Mouse (Mus musculus) limb, embryonic 14.5 days (tissue): Measurements from ENCODE around the gene Dmrtc1a. TPM values are rescaled to one million over a fixed set of nuclear protein-coding genes. Genes with fewer than 3 reads are reported as not detected.
"Not testable (repeated sequence)": the region's sequence is repeated elsewhere in the genome, so short reads cannot be mapped to it uniquely, and the experiment has no call there.

ENCODE experiments used
- ATAC-seq: fragments of 200-750 bp; cut with Nextera tagmentation; 2 replicates; pipeline ENCODE4 v1.8.0; 2017; ENCODE audit warnings: low read depth, moderate number of reproducible peaks, moderate TSS enrichment; ENCODE audit not compliant: low FRiP score
- DNase-seq: peaks from one replicate; pipeline ENCODE4 v3.0.0-alpha.2; 2015; ENCODE audit warnings: low spot score
- H3K27ac ChIP-seq: fragments of 300-500 bp; sonication (generic); replicated peaks from 2 replicates; pipeline ENCODE4 v1.5.1; 2014; ENCODE audit warnings: low read depth, mild to moderate bottlenecking, low read length, moderate library complexity, mixed read lengths
- H3K27me3 ChIP-seq: fragments of 300-500 bp; sonication (generic); 2 replicates; pipeline ENCODE4 v1.6.1; 2014; ENCODE audit warnings: low read length, mixed read lengths; ENCODE audit not compliant: control insufficient read depth, insufficient read depth
- H3K36me3 ChIP-seq: fragments of 300-500 bp; sonication (generic); 2 replicates; pipeline ENCODE4 v1.6.1; 2014; ENCODE audit warnings: mild to moderate bottlenecking, low read length, moderate library complexity, mixed read lengths; ENCODE audit not compliant: control insufficient read depth, insufficient read depth
- H3K4me1 ChIP-seq: fragments of 300-500 bp; sonication (generic); 2 replicates; pipeline ENCODE4 v1.6.1; 2014; ENCODE audit warnings: antibody characterized with exemption, low read length, mixed read lengths; ENCODE audit not compliant: control insufficient read depth, insufficient read depth
- H3K4me2 ChIP-seq: fragments of 300-500 bp; sonication (generic); replicated peaks from 2 replicates; pipeline ENCODE4 v1.6.1; 2014; ENCODE audit warnings: low read depth, mild to moderate bottlenecking, low read length, moderate library complexity; ENCODE audit not compliant: severe bottlenecking
- H3K4me3 ChIP-seq: fragments of 300-500 bp; sonication (generic); replicated peaks from 2 replicates; pipeline ENCODE4 v1.5.1; 2014; ENCODE audit warnings: low read length
- H3K9ac ChIP-seq: fragments of 300-500 bp; sonication (generic); 2 replicates; pipeline ENCODE4 v1.6.1; 2014; ENCODE audit warnings: mild to moderate bottlenecking, low read depth, low read length, moderate library complexity; ENCODE audit not compliant: severe bottlenecking
- H3K9me3 ChIP-seq: fragments of 300-500 bp; sonication (generic); 2 replicates; pipeline ENCODE4 v1.6.1; 2016; ENCODE audit warnings: low read length; ENCODE audit not compliant: control insufficient read depth
- POLR2A ChIP-seq: fragments of 200-500 bp; IDR thresholded peaks from 2 replicates; pipeline ENCODE4 v1.8.0; 2012; ENCODE audit warnings: inconsistent platforms, mild to moderate bottlenecking, moderate library complexity, borderline replicate concordance; ENCODE audit not compliant: insufficient read depth, insufficient read length; ENCODE audit errors: extremely low read depth
- WGBS: fragments of 180-500 bp; shearing (Covaris S2); extraction: QIAGEN DNeasy Blood & Tissue Kit; methylation state at CpG from one replicate; pipeline ENCODE4 v1.1.7; 2014; 5-methylcytosine and 5-hydroxymethylcytosine counted together
- polyA plus RNA-seq, 2 experiments: library from polyadenylated mRNA; depleted of rRNA in 1 of 2; stranded (reverse) in 1 of 2; unstranded in 1 of 2; fragments of >200 nt; fragmentation: Nextera tagmentation in 1 of 2; extraction: Ambion mirVana in 1 of 2; gene quantifications; 2 replicates each; pipeline versions ENCODE4 v1.2.1 to v1.2.3; 2012 to 2014

Dmrtc1a gene
- 0.55 and 1.1 TPM in 2 replicates for polyA plus RNA-seq (2012; rRNA removed)
- polyA plus RNA-seq (2014; fragmentation: Nextera tagmentation; extraction: Ambion mirVana) = 0.94 and 1.0 TPM in 2 replicates

GRCm38 (mm10) chrX:102908587-102908986 lies at the start of gene Dmrtc1a, which contains the start of gene 1700011M02Rik:
TSS of gene Dmrtc1a (minus strand) at chrX:102908687.
TSS of gene 1700011M02Rik (plus strand) at chrX:102908905.
- H3K9ac ChIP-seq, ATAC-seq, H3K36me3 ChIP-seq, H3K4me1 ChIP-seq, DNase-seq, H3K4me3 ChIP-seq, H3K9me3 ChIP-seq, H3K27ac ChIP-seq, H3K27me3 ChIP-seq, H3K4me2 ChIP-seq: not testable (repeated sequence)
- 89% methylated on average over 5 of the region's 9 CpGs for WGBS

GRCm38 (mm10) chrX:102950136-102950535 lies 41.6 kb upstream of the Dmrtc1a start:
- not testable (repeated sequence) for H3K4me3 ChIP-seq, H3K4me1 ChIP-seq, ATAC-seq, H3K9ac ChIP-seq, H3K4me2 ChIP-seq, H3K36me3 ChIP-seq, H3K27me3 ChIP-seq, H3K9me3 ChIP-seq, DNase-seq, H3K27ac ChIP-seq
- WGBS = 87% methylated on average over 11 of the region's 11 CpGs

- H3K27me3 ChIP-seq = peaks cover 5% of the 10 kb centered on the region; the same call in 1 of the 2 replicates
- WGBS = 55% methylated on average over 5 of the region's 5 CpGs
These were observed 28.3 kb upstream of the Dmrtc1a start for GRCm38 (mm10) chrX:102936743-102937142.

GRCm38 (mm10) chrX:102934395-102934764 lies 25.9 kb upstream of the Dmrtc1a start:
- H3K4me2 ChIP-seq = peak overlapping the region; percentile 61
- H3K9ac ChIP-seq = peak overlapping the region; percentile 74; the same call in 1 of the 2 replicates
- no peaks in the 10 kb centered on the region for H3K4me1 ChIP-seq
- no peak for DNase-seq
- TF ChIP-seq POLR2A = no peak
- no peaks in the 10 kb centered on the region for H3K9me3 ChIP-seq
- H3K27ac ChIP-seq = no peak overlapping the region
- no peaks in the 10 kb centered on the region for H3K36me3 ChIP-seq
- no peak for ATAC-seq
- peaks cover 5% of the 10 kb centered on the region; the same call in 1 of the 2 replicates for H3K27me3 ChIP-seq
- 45% methylated on average over 8 of the region's 8 CpGs for whole genome bisulfite sequencing
- peak overlapping the region; percentile 51 for H3K4me3 ChIP-seq

More at GRCm38 (mm10) chrX:102936743-102937142, 28.3 kb upstream of the Dmrtc1a start:
- H3K4me3 ChIP-seq = no peak overlapping the region
- H3K4me2 ChIP-seq = no peak overlapping the region
- no peaks in the 10 kb centered on the region for H3K9me3 ChIP-seq
- H3K9ac ChIP-seq = no peak overlapping the region
- no peak overlapping the region for H3K27ac ChIP-seq
- H3K4me1 ChIP-seq = no peaks in the 10 kb centered on the region
- no peak for TF ChIP-seq POLR2A
- DNase-seq (no peak), ATAC-seq (no peak)
- H3K36me3 ChIP-seq = no peaks in the 10 kb centered on the region

- Histone ChIP-seq H3K27ac (no peak overlapping the region), H3K36me3 (no peaks in the 10 kb centered on the region), H3K9ac (peak overlapping the region; percentile 74), H3K4me2 (peak overlapping the region; percentile 61), H3K9me3 (no peaks in the 10 kb centered on the region), H3K27me3 (peaks cover 5% of the 10 kb centered on the region; the same call in 1 of the 2 replicates), H3K4me1 (no peaks in the 10 kb centered on the region), H3K4me3 (peak overlapping the region; percentile 51)
- WGBS = 28% methylated on average over 31 of the region's 68 CpGs
- ATAC-seq = peak; percentile 78
- TF ChIP-seq POLR2A = no peak
- peak; percentile 11 for DNase-seq
These were observed 25.3 kb upstream of the Dmrtc1a start for GRCm38 (mm10) chrX:102933571-102934394.
